Mouse (Mus musculus) NIH3T3 (cell line): ENCODE measurements around the gene Asic1.
A peak's percentile ranks its signal among the peaks of the same experiment; 100 is the strongest.
"Not testable (repeated sequence)": the region's sequence is repeated elsewhere in the genome, so short reads cannot be mapped to it uniquely, and the experiment has no call there.

Experiments
- DNase-seq: peaks from one replicate; pipeline ENCODE4 v3.0.0-alpha.2; 2012; ENCODE audit warnings: low read depth

Gene Asic1

DNA sequence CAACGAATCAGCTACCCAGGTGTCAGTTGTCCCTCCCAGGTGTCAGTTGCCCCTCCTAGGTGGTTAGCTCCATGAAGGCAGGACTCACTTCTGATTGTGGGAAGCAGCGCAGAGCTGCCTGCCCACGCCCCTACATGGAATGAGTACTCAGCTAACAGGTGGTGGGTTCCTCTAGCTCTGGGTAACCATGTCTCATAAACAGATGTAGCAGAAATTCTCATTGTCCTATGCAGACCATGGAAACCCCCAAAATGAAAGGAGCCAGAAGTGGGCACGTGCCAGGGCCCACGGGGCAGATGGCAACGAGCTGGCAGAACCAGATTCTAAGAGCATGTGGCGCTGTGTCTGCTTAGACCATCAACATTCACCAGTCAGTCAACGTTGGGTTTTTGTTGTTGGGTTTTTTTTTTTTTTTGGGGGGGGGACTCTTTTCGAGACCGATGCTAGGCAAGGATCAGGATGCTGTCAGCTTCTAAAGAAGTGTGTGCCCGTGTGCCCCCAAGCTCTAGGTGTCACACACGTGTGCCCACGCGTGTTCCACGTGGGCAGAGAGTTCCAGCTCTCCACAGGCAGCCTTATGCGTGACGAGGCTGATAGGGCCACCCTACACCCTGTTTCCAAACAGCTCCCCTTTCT, 6.1 kb upstream of the Asic1 start:
- DNase-seq, result peak; percentile 35

DNA sequence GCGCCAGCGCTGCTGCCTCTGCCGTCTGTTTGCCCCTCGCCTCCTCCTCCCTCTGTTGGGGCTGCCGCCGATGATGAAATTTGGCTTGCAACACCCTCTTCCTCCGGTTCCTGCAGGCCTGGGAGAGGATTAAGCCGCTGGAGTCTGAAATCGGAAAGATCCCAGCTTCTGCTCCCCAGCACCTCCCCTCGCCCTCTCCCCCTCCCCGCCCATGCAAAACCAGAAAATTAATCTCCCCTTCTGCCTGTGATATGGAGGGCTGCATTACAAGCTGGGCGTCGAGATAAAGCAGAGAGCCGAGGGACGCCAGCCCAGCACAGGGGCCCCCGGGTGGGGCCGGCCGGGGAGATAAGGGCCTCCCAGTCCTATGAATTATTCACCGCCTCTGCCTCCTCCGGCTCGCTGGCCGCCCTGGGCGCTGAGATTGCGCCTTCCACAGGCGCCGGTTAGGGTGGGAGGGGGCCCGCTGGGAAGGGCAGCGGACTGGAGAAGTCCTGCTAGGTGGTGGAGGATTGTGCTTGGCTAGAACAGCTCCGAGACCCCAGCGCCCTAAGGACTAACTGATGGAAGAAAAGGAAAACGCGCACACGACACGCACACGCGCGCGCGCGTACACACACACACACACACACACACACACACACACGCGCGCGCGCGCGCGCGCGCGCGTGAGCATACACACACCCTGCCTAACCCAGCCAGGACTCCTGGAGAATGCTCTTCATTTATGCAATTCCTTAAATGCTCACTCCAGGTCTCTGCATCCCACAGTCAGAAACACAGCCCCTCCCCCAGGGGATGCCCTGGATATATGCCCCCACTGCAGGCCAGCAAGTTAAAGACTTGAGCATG, 5.3 kb upstream of the Asic1 start:
- DNase-seq, result peak; percentile 93

DNA sequence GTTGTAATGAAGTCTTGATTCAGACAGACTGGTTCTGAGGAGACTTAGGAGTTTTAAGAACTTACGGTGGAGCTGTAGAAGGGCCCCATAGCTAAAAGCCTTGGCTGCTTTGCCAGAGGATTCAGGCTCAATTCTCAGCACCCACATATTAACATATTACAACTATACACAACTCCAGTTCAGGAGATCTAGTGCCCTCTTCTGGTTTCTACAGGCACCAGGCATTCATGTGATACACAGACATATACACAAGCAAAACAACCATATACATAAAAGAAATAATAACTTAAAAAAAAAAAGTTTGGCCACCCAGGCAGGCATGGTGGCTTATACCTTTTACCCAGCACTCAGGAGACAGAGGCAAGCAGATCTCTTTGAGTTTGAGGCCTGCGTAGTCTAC, 2.6 kb upstream of the Asic1 start:
- DNase-seq, result no peak

DNA sequence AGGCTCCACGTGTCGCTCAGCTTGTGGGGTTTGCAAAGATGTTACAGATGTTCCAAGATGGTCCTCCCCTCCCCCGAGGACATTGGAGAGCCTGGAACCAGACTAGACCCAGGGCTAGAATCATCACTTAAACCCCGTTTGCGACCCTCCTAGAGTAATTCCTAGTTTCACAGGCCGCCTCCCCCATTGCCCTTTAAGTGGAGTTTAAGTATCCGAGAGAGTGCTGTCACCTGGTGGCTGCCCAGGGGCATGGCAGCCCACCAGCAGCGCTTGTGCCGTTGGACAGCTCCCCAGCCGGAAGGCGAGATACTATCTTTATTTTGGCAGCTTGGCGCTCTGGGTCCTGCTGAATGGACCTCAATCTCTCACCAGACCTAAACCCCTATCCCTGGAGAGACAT, 1.3 kb upstream of the Asic1 start:
- peak; percentile 94 for DNase-seq

DNA sequence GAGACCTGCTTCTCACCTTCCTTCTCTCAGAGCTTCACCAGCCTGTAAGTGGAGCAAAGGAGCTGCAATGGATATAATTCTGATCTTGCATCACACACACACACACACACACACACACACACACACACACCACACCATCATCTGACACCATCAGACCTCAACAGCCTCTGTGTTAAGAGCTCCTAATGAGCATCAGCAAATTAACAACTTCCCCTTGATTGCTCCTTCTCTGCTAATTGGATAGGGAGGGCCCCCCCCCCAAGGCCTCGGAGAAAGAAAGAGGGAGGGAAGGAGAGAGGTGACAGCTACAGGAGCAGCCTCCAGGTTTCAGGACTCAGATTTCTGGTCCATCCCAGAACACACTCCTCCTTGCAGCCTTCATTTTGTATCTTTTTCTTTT, 776 bp upstream of the Asic1 start:
- no peak for DNase-seq

- peak; percentile 56 for DNase-seq
Observed at GRCm38 (mm10) chr15:99670964-99671670, 949 bp downstream of the Asic1 start.

DNA sequence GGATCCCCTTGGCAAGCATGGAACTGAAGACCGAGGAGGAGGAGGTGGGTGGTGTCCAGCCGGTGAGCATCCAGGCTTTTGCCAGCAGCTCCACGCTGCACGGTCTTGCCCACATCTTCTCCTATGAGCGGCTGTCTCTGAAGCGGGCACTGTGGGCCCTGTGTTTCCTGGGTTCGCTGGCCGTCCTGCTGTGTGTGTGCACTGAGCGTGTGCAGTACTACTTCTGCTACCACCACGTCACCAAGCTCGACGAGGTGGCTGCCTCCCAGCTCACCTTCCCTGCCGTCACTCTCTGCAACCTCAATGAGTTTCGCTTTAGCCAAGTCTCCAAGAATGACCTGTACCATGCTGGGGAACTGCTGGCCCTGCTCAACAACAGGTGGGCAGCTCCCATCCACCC, 1.6 kb downstream of the Asic1 start:
- no peak for DNase-seq

DNA sequence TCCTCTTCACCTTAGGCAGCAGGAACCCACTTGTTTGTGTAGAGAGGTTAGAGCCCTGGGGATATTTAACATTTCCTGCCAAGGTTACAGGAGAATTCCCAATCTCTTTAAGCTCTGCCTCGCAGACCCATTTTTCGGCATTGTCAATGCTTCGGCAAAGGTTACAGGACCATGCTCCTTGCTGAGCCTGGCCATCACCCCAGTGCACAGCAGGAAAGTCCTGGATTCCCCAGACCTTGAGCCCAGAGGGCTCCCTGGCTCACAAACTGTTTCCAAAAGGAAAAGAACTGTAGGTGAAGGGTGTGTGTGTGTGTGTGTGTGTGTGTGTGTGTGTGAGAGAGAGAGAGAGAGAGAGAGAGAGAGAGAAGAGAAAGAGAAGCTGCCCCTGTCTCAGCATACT, 4.7 kb downstream of the Asic1 start:
- no peak for DNase-seq

DNA sequence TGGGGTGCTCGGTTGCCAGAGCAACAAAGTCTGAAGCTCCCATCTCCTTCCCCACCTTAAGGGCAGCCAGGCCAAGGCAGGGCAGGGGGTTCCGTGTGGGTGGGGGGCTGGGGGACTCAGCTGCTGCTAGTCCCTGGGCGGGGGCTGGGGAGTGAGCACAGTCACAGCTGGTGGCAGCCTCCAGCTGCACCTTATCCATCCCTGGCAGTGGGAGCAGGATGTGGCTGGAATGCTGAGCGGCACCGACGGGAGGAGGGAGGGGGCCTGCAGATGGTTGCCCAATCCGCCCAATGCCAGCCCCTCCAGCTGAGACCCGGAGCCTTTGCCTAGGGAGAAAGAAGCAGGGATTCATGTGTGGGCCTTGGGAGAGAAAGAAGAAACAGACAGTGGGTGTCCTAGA, 6.9 kb downstream of the Asic1 start:
- no peak for DNase-seq

GRCm38 (mm10) chr15:99678063-99678800, 8.1 kb downstream of the Asic1 start:
- peak; percentile 55 for DNase-seq

DNA sequence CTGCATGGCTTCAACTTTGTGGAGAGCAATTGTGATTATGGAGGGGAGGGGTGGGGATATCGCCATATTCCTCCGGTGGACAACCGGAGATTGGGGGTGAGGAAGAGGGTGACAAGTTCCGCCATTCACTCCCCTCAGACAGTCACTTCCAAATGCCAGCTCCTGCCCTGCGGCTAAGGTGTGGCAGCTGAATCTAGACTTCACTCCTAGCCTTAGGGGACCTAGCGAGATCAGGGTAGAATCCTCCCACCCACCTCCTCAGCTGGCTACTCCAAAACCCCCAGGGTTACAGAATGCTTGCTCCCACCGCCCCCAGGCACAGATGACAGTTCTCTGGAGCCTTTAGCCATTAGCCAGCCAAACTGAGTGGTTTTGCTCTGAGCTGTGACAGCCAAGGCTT, 8.8 kb downstream of the Asic1 start:
- DNase-seq, result no peak

- peak; percentile 38 for DNase-seq
Observed at GRCm38 (mm10) chr15:99682880-99683279, 12.7 kb downstream of the Asic1 start.

GRCm38 (mm10) chr15:99684156-99684555, 14.0 kb downstream of the Asic1 start:
- no peak for DNase-seq

DNA sequence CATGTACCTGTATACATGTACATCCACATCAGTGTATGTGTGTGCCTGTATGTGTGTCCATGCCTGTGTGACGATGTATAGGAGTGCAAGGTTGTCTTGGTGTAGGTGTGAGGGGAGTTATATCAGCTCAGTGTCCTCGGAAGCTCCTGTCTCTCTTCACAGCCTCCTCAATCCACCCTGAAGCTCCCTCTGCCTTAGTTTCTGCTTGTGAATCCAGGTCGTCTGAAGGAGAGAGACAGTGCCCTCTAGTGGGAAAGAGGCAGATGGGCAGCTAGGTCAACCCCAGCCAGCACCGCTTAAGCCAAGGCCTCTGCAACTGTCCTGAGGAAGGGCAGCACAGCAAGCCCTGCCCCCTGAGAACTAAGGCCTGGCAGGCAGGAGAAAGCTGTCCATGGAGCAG, 18.5 kb downstream of the Asic1 start:
- peak; percentile 88 for DNase-seq

GRCm38 (mm10) chr15:99690924-99691323, 20.8 kb downstream of the Asic1 start:
- no peak for DNase-seq

- no peak for DNase-seq
Observed at GRCm38 (mm10) chr15:99691976-99692375, 21.8 kb downstream of the Asic1 start.

GRCm38 (mm10) chr15:99697309-99697708, 27.1 kb downstream of the Asic1 start:
- peak; percentile 40 for DNase-seq

DNA sequence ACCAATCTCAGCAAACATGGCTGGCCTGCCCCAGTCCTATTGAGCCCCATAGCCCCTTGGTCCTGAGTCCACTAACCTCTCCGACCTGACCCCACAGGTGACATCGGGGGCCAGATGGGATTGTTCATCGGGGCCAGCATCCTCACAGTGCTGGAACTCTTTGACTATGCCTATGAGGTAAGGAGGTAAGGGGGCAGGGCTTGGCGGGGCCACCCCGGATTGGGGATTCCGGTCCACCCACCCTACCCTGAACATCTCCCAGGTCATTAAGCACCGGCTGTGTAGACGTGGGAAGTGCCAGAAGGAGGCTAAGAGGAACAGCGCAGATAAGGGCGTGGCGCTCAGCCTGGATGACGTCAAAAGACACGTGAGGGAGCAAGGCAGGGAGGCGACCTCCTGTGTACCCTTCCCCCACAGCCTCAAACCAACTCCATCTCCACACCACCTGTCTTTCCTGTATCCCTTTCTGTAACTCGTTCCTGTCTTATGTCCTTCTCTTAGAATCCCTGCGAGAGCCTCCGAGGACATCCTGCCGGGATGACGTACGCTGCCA, 28.4 kb downstream of the Asic1 start:
- no peak for DNase-seq

GRCm38 (mm10) chr15:99699715-99700114, 29.5 kb downstream of the Asic1 start:
- DNase-seq, result no peak

- DNase-seq, result no peak
Observed at GRCm38 (mm10) chr15:99700219-99701106, 30.3 kb downstream of the Asic1 start.

GRCm38 (mm10) chr15:99701640-99701998, 31.5 kb downstream of the Asic1 start:
- DNase-seq, result not testable (repeated sequence)
